Mouse (Mus musculus) embryonic fibroblast, embryonic 13.5 days (primary cell): Measurements from ENCODE around the gene Tyw3.
A peak's percentile ranks its signal among the peaks of the same experiment; 100 is the strongest.

ENCODE experiments used
- CTCF ChIP-seq: IDR thresholded peaks from 2 replicates; pipeline ENCODE4 v1.5.1; 2011; ENCODE audit warnings: mild to moderate bottlenecking, control low read depth, low read length, moderate library complexity, borderline replicate concordance; ENCODE audit not compliant: insufficient read depth
- POLR2A ChIP-seq: IDR thresholded peaks from 2 replicates; pipeline ENCODE4 v1.6.1; 2011; ENCODE audit warnings: low read depth, mild to moderate bottlenecking, control low read depth, low read length, moderate library complexity

GRCm38 (mm10) chr3:154596488-154596933 is 393 bp downstream of the Tyw3 start, which contains the start of gene Cryz:
- TF ChIP-seq POLR2A (peak; percentile 72), CTCF (peak; percentile 60)
